Mouse (Mus musculus) adrenal gland, postnatal 14 days (tissue): ENCODE results near the gene Gm11168. TPM values are rescaled to one million over a fixed set of nuclear protein-coding genes. Genes with fewer than 3 reads are reported as not detected.
"Not testable (repeated sequence)": the region's sequence is repeated elsewhere in the genome, so short reads cannot be mapped to it uniquely, and the experiment has no call there.

Source experiments
- DNase-seq: peaks from one replicate; pipeline ENCODE4 v3.0.0; 2021; ENCODE audit warnings: mixed read lengths
- long read RNA-seq, 2 experiments: library from polyadenylated mRNA; stranded (forward); transcript quantifications; one replicate each; pipeline ENCODE4 v2.0.0; 2021
- total RNA-seq: library from RNA; stranded (reverse); gene quantifications from 2 replicates; pipeline ENCODE4 v1.2.3, GENCODE M21; 2021

The Gm11168 gene
- 0.60 TPM in 1 of 2 replicates, not detected in the other for total RNA-seq
- long read RNA-seq, experiment 1 = 0 reads
- long read RNA-seq, experiment 2 = 0 reads

- DNase-seq = not testable (repeated sequence)
Measured at GRCm38 (mm10) chr9:3002794-3003396, at the start of gene Gm11168. Gene Gm11168, plus strand, starts transcription at chr9:3003346.

- not testable (repeated sequence) for DNase-seq
Measured at GRCm38 (mm10) chr9:3000445-3000972, 2.6 kb upstream of the Gm11168 start, which contains the start of gene Gm10722. Gene Gm10722, plus strand, starts transcription at chr9:3000922.

DNA sequence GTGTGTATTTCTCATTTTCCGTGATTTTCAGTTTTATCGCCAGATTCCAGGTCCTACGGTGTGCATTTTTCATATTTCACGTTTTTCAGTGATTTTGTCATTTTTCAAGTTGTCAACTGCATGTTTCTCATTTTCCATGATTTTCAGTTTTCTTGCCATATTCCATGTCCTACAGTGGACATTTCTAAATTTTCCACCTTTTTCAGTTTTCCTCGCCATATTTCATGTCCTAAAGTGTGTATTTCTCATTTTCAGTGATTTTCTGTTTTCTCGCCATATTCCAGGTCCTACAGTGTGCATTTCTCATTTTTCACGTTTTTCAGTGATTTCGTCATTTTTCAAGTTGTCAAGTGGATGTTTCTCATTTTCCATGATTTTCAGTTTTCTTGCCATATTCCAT, 2.1 kb upstream of the Gm11168 start:
- not testable (repeated sequence) for DNase-seq

DNA sequence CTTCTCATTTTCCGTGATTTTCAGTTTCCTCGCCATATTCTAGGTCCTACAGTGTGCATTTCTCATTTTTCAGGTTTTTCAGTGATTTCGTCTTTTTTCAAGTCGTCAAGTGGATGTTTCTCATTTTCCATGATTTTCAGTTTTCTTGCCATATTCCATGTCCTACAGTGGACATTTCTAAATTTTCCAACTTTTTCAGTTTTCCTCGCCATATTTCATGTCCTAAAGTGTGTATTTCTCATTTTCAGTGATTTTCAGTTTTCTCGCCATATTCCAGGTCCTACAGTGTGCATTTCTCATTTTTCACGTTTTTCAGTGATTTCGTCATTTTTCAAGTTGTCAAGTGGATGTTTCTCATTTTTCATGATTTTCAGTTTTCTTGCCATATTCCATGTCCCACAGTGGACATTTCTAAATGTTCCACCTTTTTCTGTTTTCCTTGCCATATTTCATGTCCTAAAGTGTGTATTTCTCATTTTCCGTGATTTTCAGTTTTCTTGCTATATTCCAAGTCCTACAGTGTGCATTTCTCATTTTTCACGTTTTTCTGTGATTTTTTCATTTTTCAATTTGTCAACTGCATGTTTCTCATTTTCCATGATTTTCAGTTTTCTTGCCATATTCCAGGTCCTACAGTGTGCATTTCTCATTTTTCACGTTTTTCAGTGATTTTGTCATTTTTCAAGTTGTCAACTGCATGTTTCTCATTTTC, 1.0 kb upstream of the Gm11168 start:
- peak; percentile 85 for DNase-seq

DNA sequence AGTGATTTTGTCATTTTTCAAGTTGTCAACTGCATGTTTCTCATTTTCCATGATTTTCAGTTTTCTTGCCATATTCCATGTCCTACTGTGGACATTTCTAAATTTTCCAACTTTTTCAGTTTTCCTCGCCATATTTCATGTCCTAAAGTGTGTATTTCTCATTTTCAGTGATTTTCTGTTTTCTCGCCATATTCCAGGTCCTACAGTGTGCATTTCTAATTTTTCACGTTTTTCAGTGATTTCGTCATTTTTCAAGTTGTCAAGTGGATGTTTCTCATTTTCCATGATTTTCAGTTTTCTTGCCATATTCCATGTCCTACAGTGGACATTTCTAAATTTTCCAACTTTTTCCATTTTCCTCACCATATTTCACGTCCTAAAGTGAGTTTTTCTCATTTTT, 3.0 kb downstream of the Gm11168 start:
- DNase-seq = not testable (repeated sequence)

- DNase-seq = not testable (repeated sequence)
Measured at GRCm38 (mm10) chr9:3006636-3007035, 3.5 kb downstream of the Gm11168 start.

GRCm38 (mm10) chr9:3007272-3007671, 4.1 kb downstream of the Gm11168 start:
- DNase-seq = not testable (repeated sequence)

- DNase-seq = not testable (repeated sequence)
Measured at GRCm38 (mm10) chr9:3009331-3009730, 6.2 kb downstream of the Gm11168 start.

- DNase-seq = not testable (repeated sequence)
Measured at GRCm38 (mm10) chr9:3012054-3012621, 9.0 kb downstream of the Gm11168 start.

DNA sequence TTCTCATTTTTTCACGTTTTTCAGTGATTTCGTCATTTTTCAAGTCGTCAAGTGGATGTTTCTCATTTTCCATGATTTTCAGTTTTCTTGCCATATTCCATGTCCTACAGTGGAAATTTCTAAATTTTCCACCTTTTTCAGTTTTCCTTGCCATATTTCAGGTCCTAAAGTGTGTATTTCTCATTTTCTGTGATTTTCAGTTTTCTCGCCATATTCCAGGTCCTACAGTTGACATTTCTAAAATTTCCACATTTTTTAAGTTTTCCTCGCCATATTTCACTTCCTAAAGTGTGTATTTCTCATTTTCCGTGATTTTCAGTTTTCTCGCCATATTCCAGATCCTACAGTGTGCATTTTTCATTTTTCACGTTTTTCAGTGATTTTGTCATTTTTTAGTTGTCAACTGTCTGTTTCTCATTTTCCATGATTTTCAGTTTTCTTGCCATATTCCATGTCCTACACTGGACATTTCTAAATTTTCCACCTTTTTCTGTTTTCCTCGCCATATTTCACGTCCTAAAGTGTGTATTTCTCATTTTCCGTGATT, 9.7 kb downstream of the Gm11168 start, which contains the start of gene Gm10721:
Gene Gm10721 (plus strand): TSS at position 408 of the 547 bp plus-strand sequence.
- DNase-seq = not testable (repeated sequence)

GRCm38 (mm10) chr9:3015354-3015753, 12.2 kb downstream of the Gm11168 start, which contains the start of gene Gm10720:
Gene Gm10720, plus strand, starts transcription at chr9:3015654.
- not testable (repeated sequence) for DNase-seq

DNA sequence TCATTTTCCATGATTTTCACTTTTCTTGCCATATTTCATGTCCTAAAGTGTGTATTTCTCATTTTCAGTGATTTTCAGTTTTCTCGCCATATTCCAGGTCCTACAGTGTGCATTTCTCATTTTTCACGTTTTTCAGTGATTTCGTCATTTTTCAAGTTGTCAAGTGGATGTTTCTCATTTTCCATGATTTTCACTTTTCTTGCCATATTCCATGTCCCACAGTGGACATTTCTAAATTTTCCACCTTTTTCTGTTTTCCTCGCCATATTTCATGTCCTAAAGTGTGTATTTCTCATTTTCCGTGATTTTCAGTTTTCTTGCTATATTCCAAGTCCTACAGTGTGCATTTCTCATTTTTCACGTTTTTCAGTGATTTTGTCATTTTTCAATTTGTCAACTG, 12.8 kb downstream of the Gm11168 start:
- not testable (repeated sequence) for DNase-seq

DNA sequence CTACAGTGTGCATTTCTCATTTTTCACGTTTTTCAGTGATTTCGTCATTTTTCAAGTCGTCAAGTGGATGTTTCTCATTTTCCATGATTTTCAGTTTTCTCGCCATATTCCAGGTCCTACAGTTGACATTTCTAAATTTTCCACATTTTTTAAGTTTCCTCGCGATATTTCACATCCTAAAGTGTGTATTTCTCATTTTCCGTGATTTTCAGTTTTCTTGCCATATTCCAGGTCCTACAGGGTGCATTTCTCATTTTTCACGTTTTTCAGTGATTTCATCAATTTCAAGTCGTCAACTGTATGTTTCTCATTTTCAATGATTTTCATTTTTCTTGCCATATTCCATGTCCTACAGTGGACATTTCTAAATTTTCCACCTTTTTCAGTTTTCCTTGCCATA, 14.0 kb downstream of the Gm11168 start, which contains the start of gene Gm10719:
Gene Gm10719 (plus strand): TSS at position 301 of the 400 bp plus-strand sequence.
- not testable (repeated sequence) for DNase-seq

- DNase-seq = peak; percentile 50
Measured at GRCm38 (mm10) chr9:3018944-3019343, 15.8 kb downstream of the Gm11168 start.

DNA sequence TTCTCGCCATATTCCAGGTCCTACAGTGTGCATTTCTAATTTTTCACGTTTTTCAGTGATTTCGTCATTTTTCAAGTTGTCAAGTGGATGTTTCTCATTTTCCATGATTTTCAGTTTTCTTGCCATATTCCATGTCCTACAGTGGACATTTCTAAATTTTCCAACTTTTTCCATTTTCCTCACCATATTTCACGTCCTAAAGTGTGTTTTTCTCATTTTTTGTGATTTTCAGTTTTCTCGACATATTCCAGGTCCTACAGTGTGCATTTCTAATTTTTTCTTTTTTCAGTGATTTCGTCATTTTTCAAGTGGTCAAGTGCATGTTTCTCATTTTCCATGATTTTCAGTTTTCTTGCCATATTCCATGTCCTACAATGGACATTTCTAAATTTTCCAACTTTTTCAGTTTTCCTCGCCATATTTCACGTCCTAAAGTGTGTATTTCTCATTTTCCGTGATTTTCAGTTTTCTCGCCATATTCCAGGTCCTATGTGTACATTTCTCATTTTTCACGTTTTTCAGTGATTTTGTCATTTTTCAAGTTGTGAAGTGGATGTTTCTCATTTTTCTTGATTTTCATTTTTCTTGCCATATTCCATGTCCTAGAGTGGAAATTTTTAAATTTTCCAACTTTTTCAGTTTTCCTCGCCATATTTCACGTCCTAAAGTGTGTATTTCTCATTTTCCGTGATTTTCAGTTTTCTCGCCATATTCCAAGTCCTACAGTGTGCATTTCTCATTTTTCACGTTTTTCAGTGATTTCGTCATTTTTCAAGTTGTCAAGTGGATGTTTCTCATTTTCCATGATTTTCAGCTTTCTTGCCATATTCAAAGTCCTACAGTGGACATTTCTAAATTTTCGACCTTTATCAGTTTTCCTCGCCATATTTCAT, 16.9 kb downstream of the Gm11168 start:
- DNase-seq = peak; percentile 58

GRCm38 (mm10) chr9:3022316-3023008, 19.3 kb downstream of the Gm11168 start:
- DNase-seq = not testable (repeated sequence)

- not testable (repeated sequence) for DNase-seq
Measured at GRCm38 (mm10) chr9:3023312-3023984, 20.3 kb downstream of the Gm11168 start, which contains the start of gene Gm10718. Gene Gm10718, plus strand, starts transcription at chr9:3023547.

GRCm38 (mm10) chr9:3023985-3024648, 21.0 kb downstream of the Gm11168 start:
- not testable (repeated sequence) for DNase-seq

- not testable (repeated sequence) for DNase-seq
Measured at GRCm38 (mm10) chr9:3024912-3025467, 21.8 kb downstream of the Gm11168 start, which contains the start of gene Gm10717. Gene Gm10717, plus strand, starts transcription at chr9:3025417.
